Mouse (Mus musculus): ENCODE data around the gene Myo10. TPM values are rescaled to one million over a fixed set of nuclear protein-coding genes. Genes with fewer than 3 reads are reported as not detected.

The Myo10 gene
- polyA plus RNA-seq, 1 experiment from 2014 or later = 47.2 TPM

GRCm38 (mm10) chr15:25844771-25845170, 222.4 kb downstream of the Myo10 start:
- Histone ChIP-seq H3K4me3 (no peak overlapping the region), H3K27me3 (ENCODE audit: low read depth, poor library complexity, severe bottlenecking) (peaks cover 47% of the 10 kb centered on the region), H3K9me3 (replicated peaks) (no peaks in the 10 kb centered on the region), H3K4me1 (peaks cover 15% of the 10 kb centered on the region), H3K27ac (no peak overlapping the region), H3K36me3 (no peaks in the 10 kb centered on the region)
- DNase-seq (ENCODE audit: low spot score) = no peak
- WGBS = 46% methylated on average over 4 of the region's 4 CpGs

DNA sequence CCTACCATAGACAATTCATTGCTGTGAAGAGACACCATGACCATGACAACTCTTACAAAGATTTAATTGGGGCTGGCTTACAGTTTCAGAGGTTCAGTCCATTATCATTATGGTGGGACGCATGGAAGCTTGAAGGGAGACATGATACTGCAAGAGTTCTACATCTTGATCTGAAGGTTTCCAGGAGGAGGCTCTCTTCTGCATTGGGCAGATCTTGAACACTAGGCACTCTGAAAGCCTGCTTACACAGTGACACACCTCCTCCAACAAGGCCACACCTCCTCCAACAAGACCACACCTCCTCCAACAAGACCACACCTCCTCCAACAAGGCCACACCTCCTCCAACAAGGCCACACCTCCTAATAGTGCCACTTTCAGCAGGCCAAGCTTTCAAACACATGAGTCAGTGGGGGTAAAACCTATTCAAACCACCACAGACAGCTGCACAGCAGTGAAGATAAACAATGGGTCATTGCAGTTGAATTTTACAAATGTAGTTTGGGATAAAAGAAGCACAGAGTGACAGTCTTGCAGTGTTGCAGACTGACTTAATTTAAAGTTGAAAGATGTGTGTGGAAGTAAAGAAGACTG, 225.3 kb downstream of the Myo10 start:
- no peak overlapping the region for H3K4me3 ChIP-seq
- H3K36me3 ChIP-seq = no peaks in the 10 kb centered on the region
- peaks cover 26% of the 10 kb centered on the region for H3K27me3 ChIP-seq (ENCODE audit: low read depth, poor library complexity, severe bottlenecking)
- no peaks in the 10 kb centered on the region for H3K9me3 ChIP-seq (replicated peaks)
- DNase-seq (ENCODE audit: low spot score) = no peak
- H3K27ac ChIP-seq = no peak overlapping the region
- 98% methylated on average over 1 of the region's 1 CpGs for WGBS
- H3K4me1 ChIP-seq = peaks cover 19% of the 10 kb centered on the region

- no peaks in the 10 kb centered on the region for H3K27me3 ChIP-seq (ENCODE audit: low read depth, poor library complexity, severe bottlenecking)
- WGBS = 80% methylated on average over 11 of the region's 11 CpGs
- H3K4me3 ChIP-seq = no peak overlapping the region
- DNase-seq (ENCODE audit: low spot score) = no peak
- no peak overlapping the region for H3K27ac ChIP-seq
- H3K36me3 ChIP-seq = no peaks in the 10 kb centered on the region
- H3K4me1 ChIP-seq = peaks cover 16% of the 10 kb centered on the region
- H3K9me3 ChIP-seq (replicated peaks) = no peaks in the 10 kb centered on the region
These were observed 228.2 kb downstream of the Myo10 start for GRCm38 (mm10) chr15:25850552-25850951.

- Histone ChIP-seq H3K27me3 (ENCODE audit: low read depth, poor library complexity, severe bottlenecking) (no peaks in the 10 kb centered on the region), H3K27ac (no peak overlapping the region), H3K9me3 (replicated peaks) (no peaks in the 10 kb centered on the region), H3K4me3 (no peak overlapping the region), H3K4me1 (peaks cover 28% of the 10 kb centered on the region), H3K36me3 (no peaks in the 10 kb centered on the region)
- DNase-seq (ENCODE audit: low spot score) = no peak
- WGBS = 72% methylated on average over 18 of the region's 18 CpGs
These were observed 232.1 kb downstream of the Myo10 start for GRCm38 (mm10) chr15:25854270-25854904.

DNA sequence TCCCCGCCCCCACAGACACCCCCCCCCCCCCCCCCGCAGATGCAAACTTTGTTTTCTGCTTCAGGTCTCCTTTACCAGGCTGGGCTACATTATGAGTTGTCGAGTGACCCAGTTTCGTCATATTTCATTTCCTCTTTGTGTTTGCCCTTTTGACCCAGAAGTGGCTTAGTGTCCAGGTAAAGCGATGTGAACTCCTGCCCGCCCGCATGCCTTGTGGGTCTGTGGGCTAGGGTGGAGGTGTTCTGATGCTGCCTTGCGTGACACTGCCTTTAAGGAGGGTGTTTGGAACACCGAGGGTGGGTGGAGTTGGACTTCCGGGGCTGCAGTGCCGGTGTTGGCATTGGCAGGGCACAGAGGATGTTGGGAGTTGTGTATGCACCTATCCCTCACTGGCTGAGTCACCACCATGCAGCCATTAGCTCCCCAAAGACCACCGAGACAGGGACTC, 236.3 kb downstream of the Myo10 start:
- 66% methylated on average over 12 of the region's 12 CpGs for WGBS

GRCm38 (mm10) chr15:25859469-25859868, 237.1 kb downstream of the Myo10 start:
- no peaks in the 10 kb centered on the region for H3K36me3 ChIP-seq
- no peak for DNase-seq (ENCODE audit: low spot score)
- H3K4me3 ChIP-seq = no peak overlapping the region
- no peaks in the 10 kb centered on the region for H3K27me3 ChIP-seq (ENCODE audit: low read depth, poor library complexity, severe bottlenecking)
- H3K27ac ChIP-seq = no peak overlapping the region
- WGBS = 76% methylated on average over 3 of the region's 3 CpGs
- no peaks in the 10 kb centered on the region for H3K9me3 ChIP-seq (replicated peaks)
- peaks cover 20% of the 10 kb centered on the region for H3K4me1 ChIP-seq

More for the DNA sequence above, 236.3 kb downstream of the Myo10 start:
- no peak overlapping the region for H3K4me3 ChIP-seq
- peaks cover 25% of the 10 kb centered on the region for H3K4me1 ChIP-seq
- no peaks in the 10 kb centered on the region for H3K36me3 ChIP-seq
- H3K27ac ChIP-seq = 0 out of 2 replicates have a peak overlapping the region, but pooled peaks have one; percentile 14
- no peaks in the 10 kb centered on the region for H3K9me3 ChIP-seq (replicated peaks)
- no peaks in the 10 kb centered on the region for H3K27me3 ChIP-seq (ENCODE audit: low read depth, poor library complexity, severe bottlenecking)
- no peak for DNase-seq (ENCODE audit: low spot score)

- WGBS = 84% methylated on average over 7 of the region's 7 CpGs
- no peak overlapping the region for H3K4me3 ChIP-seq
- H3K27ac ChIP-seq = no peak overlapping the region
- H3K27me3 ChIP-seq (ENCODE audit: low read depth, poor library complexity, severe bottlenecking) = no peaks in the 10 kb centered on the region
- no peaks in the 10 kb centered on the region for H3K9me3 ChIP-seq (replicated peaks)
- no peaks in the 10 kb centered on the region for H3K36me3 ChIP-seq
- DNase-seq (ENCODE audit: low spot score) = no peak
- H3K4me1 ChIP-seq = peaks cover 11% of the 10 kb centered on the region
These were observed 239.6 kb downstream of the Myo10 start for GRCm38 (mm10) chr15:25861900-25862299.

Other genes with a start within 250 kb of the Myo10 start
- gene Basp1, start 208.8 kb upstream of the Myo10 start, polyA plus RNA-seq (2016; fragmentation: Nextera tagmentation; extraction: Ambion mirVana) = 41.1 and 43.1 TPM in 2 replicates
- gene Retreg1, start 220.7 kb downstream of the Myo10 start, polyA plus RNA-seq (2016; fragmentation: Nextera tagmentation; extraction: Ambion mirVana) = 1.2 and 1.9 TPM in 2 replicates